Mouse (Mus musculus): ENCODE data around the gene Cd200r3. TPM values are rescaled to one million over a fixed set of nuclear protein-coding genes. Genes with fewer than 3 reads are reported as not detected.

The Cd200r3 gene
- polyA plus RNA-seq, 1 experiment from 2014 or later: 1.4 TPM

- Histone ChIP-seq H3K4me1 (no peaks in the 10 kb centered on the region), H3K27me3 (replicated peaks) (no peaks in the 10 kb centered on the region), H3K36me3 (no peaks in the 10 kb centered on the region), H3K27ac (no peak overlapping the region), H3K9ac (no peak overlapping the region), H3K4me3 (replicated peaks) (no peak overlapping the region), H3K4me2 (no peak overlapping the region), H3K9me3 (no peaks in the 10 kb centered on the region)
- 72% methylated on average over 6 of the region's 6 CpGs for whole genome bisulfite sequencing
- no peak for ATAC-seq (ENCODE audit: insufficient read depth, low FRiP score, low read depth)
These were observed 50.9 kb downstream of the Cd200r3 start for GRCm38 (mm10) chr16:44994206-44994953.

GRCm38 (mm10) chr16:44995111-44995510 is 51.6 kb downstream of the Cd200r3 start:
- H3K4me2 ChIP-seq: no peak overlapping the region
- H3K36me3 ChIP-seq: no peaks in the 10 kb centered on the region
- no peak overlapping the region for H3K27ac ChIP-seq
- no peaks in the 10 kb centered on the region for H3K27me3 ChIP-seq (replicated peaks)
- ATAC-seq (ENCODE audit: insufficient read depth, low FRiP score, low read depth): no peak
- 55% methylated on average over 1 of the region's 1 CpGs for WGBS
- H3K9ac ChIP-seq: no peak overlapping the region
- no peaks in the 10 kb centered on the region for H3K4me1 ChIP-seq
- no peaks in the 10 kb centered on the region for H3K9me3 ChIP-seq
- H3K4me3 ChIP-seq (replicated peaks): no peak overlapping the region

- H3K9ac ChIP-seq: no peak overlapping the region
- H3K27me3 ChIP-seq (replicated peaks): no peaks in the 10 kb centered on the region
- no peaks in the 10 kb centered on the region for H3K4me1 ChIP-seq
- 87% methylated on average over 1 of the region's 1 CpGs for WGBS
- no peaks in the 10 kb centered on the region for H3K36me3 ChIP-seq
- H3K27ac ChIP-seq: no peak overlapping the region
- no peak overlapping the region for H3K4me3 ChIP-seq (replicated peaks)
- H3K9me3 ChIP-seq: no peaks in the 10 kb centered on the region
- no peak for ATAC-seq (ENCODE audit: insufficient read depth, low FRiP score, low read depth)
- no peak overlapping the region for H3K4me2 ChIP-seq
These were observed 53.2 kb downstream of the Cd200r3 start for GRCm38 (mm10) chr16:44996701-44997100.

- H3K4me1 ChIP-seq: no peaks in the 10 kb centered on the region
- no peak overlapping the region for H3K27ac ChIP-seq
- H3K9me3 ChIP-seq: no peaks in the 10 kb centered on the region
- 58% methylated on average over 3 of the region's 3 CpGs for WGBS
- H3K9ac ChIP-seq: no peak overlapping the region
- H3K27me3 ChIP-seq (replicated peaks): no peaks in the 10 kb centered on the region
- ATAC-seq (ENCODE audit: insufficient read depth, low FRiP score, low read depth): no peak
- H3K4me3 ChIP-seq (replicated peaks): no peak overlapping the region
- H3K36me3 ChIP-seq: no peaks in the 10 kb centered on the region
- no peak overlapping the region for H3K4me2 ChIP-seq
These were observed 56.1 kb downstream of the Cd200r3 start for GRCm38 (mm10) chr16:44999537-44999936.

GRCm38 (mm10) chr16:45004443-45004842 is 61.0 kb downstream of the Cd200r3 start:
- Histone ChIP-seq H3K9ac (no peak overlapping the region), H3K36me3 (no peaks in the 10 kb centered on the region), H3K9me3 (no peaks in the 10 kb centered on the region), H3K4me1 (no peaks in the 10 kb centered on the region), H3K4me2 (no peak overlapping the region), H3K27ac (no peak overlapping the region), H3K4me3 (replicated peaks) (no peak overlapping the region), H3K27me3 (replicated peaks) (no peaks in the 10 kb centered on the region)
- 74% methylated on average over 3 of the region's 3 CpGs for WGBS
- no peak for ATAC-seq (ENCODE audit: insufficient read depth, low FRiP score, low read depth)

- 61% methylated on average over 3 of the region's 3 CpGs for WGBS
- Histone ChIP-seq H3K9me3 (no peaks in the 10 kb centered on the region), H3K9ac (no peak overlapping the region), H3K27me3 (replicated peaks) (no peaks in the 10 kb centered on the region), H3K4me3 (replicated peaks) (no peak overlapping the region), H3K27ac (no peak overlapping the region), H3K4me1 (no peaks in the 10 kb centered on the region), H3K4me2 (no peak overlapping the region), H3K36me3 (no peaks in the 10 kb centered on the region)
- no peak for ATAC-seq (ENCODE audit: insufficient read depth, low FRiP score, low read depth)
These were observed 61.8 kb downstream of the Cd200r3 start for GRCm38 (mm10) chr16:45005280-45005679.

GRCm38 (mm10) chr16:45006971-45007370 is 63.5 kb downstream of the Cd200r3 start:
- Histone ChIP-seq H3K36me3 (no peaks in the 10 kb centered on the region), H3K27me3 (replicated peaks) (no peaks in the 10 kb centered on the region), H3K4me2 (no peak overlapping the region), H3K9ac (no peak overlapping the region), H3K9me3 (no peaks in the 10 kb centered on the region), H3K27ac (no peak overlapping the region), H3K4me1 (no peaks in the 10 kb centered on the region), H3K4me3 (replicated peaks) (no peak overlapping the region)
- no peak for ATAC-seq (ENCODE audit: insufficient read depth, low FRiP score, low read depth)
- WGBS: 56% methylated on average over 2 of the region's 2 CpGs

GRCm38 (mm10) chr16:45007807-45008206 is 64.3 kb downstream of the Cd200r3 start:
- no peak for ATAC-seq (ENCODE audit: insufficient read depth, low FRiP score, low read depth)
- Histone ChIP-seq H3K27ac (no peak overlapping the region), H3K4me2 (no peak overlapping the region), H3K4me3 (replicated peaks) (no peak overlapping the region), H3K9ac (no peak overlapping the region), H3K4me1 (no peaks in the 10 kb centered on the region), H3K36me3 (no peaks in the 10 kb centered on the region), H3K27me3 (replicated peaks) (no peaks in the 10 kb centered on the region), H3K9me3 (no peaks in the 10 kb centered on the region)
- 85% methylated on average over 4 of the region's 4 CpGs for WGBS

- no peak overlapping the region for H3K4me2 ChIP-seq
- no peaks in the 10 kb centered on the region for H3K27me3 ChIP-seq (replicated peaks)
- no peak for ATAC-seq (ENCODE audit: insufficient read depth, low FRiP score, low read depth)
- no peak overlapping the region for H3K9ac ChIP-seq
- WGBS: 50% methylated on average over 5 of the region's 5 CpGs
- H3K4me1 ChIP-seq: no peaks in the 10 kb centered on the region
- H3K27ac ChIP-seq: no peak overlapping the region
- no peaks in the 10 kb centered on the region for H3K9me3 ChIP-seq
- no peaks in the 10 kb centered on the region for H3K36me3 ChIP-seq
- no peak overlapping the region for H3K4me3 ChIP-seq (replicated peaks)
These were observed 66.2 kb downstream of the Cd200r3 start for GRCm38 (mm10) chr16:45009634-45010033.

GRCm38 (mm10) chr16:45015591-45015990 is 72.1 kb downstream of the Cd200r3 start:
- WGBS: 87% methylated on average over 1 of the region's 1 CpGs
- no peak overlapping the region for H3K4me2 ChIP-seq
- no peaks in the 10 kb centered on the region for H3K9me3 ChIP-seq
- no peak overlapping the region for H3K9ac ChIP-seq
- no peak overlapping the region for H3K27ac ChIP-seq
- H3K27me3 ChIP-seq (replicated peaks): no peaks in the 10 kb centered on the region
- H3K4me3 ChIP-seq (replicated peaks): no peak overlapping the region
- no peak for ATAC-seq (ENCODE audit: insufficient read depth, low FRiP score, low read depth)
- no peaks in the 10 kb centered on the region for H3K36me3 ChIP-seq
- no peaks in the 10 kb centered on the region for H3K4me1 ChIP-seq

- Histone ChIP-seq H3K36me3 (no peaks in the 10 kb centered on the region), H3K27me3 (replicated peaks) (no peaks in the 10 kb centered on the region), H3K9ac (no peak overlapping the region), H3K9me3 (no peaks in the 10 kb centered on the region), H3K4me3 (replicated peaks) (no peak overlapping the region), H3K27ac (no peak overlapping the region), H3K4me1 (no peaks in the 10 kb centered on the region), H3K4me2 (no peak overlapping the region)
- WGBS: 69% methylated on average over 3 of the region's 3 CpGs
- ATAC-seq (ENCODE audit: insufficient read depth, low FRiP score, low read depth): no peak
These were observed 73.0 kb downstream of the Cd200r3 start for GRCm38 (mm10) chr16:45016488-45016887.

- no peak overlapping the region for H3K4me2 ChIP-seq
- 88% methylated on average over 2 of the region's 2 CpGs for WGBS
These were observed 75.4 kb downstream of the Cd200r3 start for GRCm38 (mm10) chr16:45018868-45019267.

GRCm38 (mm10) chr16:45020055-45020454 is 76.6 kb downstream of the Cd200r3 start:
- no peak overlapping the region for H3K4me2 ChIP-seq
- H3K36me3 ChIP-seq: no peaks in the 10 kb centered on the region
- no peak overlapping the region for H3K4me3 ChIP-seq (replicated peaks)
- no peak overlapping the region for H3K9ac ChIP-seq
- no peaks in the 10 kb centered on the region for H3K27me3 ChIP-seq (replicated peaks)
- no peak for ATAC-seq (ENCODE audit: insufficient read depth, low FRiP score, low read depth)
- 69% methylated on average over 1 of the region's 1 CpGs for WGBS
- H3K9me3 ChIP-seq: no peaks in the 10 kb centered on the region
- no peak overlapping the region for H3K27ac ChIP-seq
- H3K4me1 ChIP-seq: no peaks in the 10 kb centered on the region

More at GRCm38 (mm10) chr16:45018868-45019267, 75.4 kb downstream of the Cd200r3 start:
- Histone ChIP-seq H3K36me3 (no peaks in the 10 kb centered on the region), H3K27ac (no peak overlapping the region), H3K4me1 (no peaks in the 10 kb centered on the region), H3K9ac (no peak overlapping the region), H3K9me3 (no peaks in the 10 kb centered on the region), H3K27me3 (replicated peaks) (no peaks in the 10 kb centered on the region), H3K4me3 (replicated peaks) (no peak overlapping the region)
- no peak for ATAC-seq (ENCODE audit: insufficient read depth, low FRiP score, low read depth)
